Mouse (Mus musculus): Measurements from ENCODE around the gene Kdm3a.

Gene Kdm3a

GRCm38 (mm10) chr6:71569025-71569424 lies 63.8 kb downstream of the Kdm3a start:
- no peak for DNase-seq

GRCm38 (mm10) chr6:71568616-71569015 lies 64.2 kb downstream of the Kdm3a start:
- no peak for DNase-seq

- DNase-seq, result no peak
These were observed 76.0 kb downstream of the Kdm3a start for GRCm38 (mm10) chr6:71556826-71557225.

- DNase-seq, result no peak
These were observed 77.3 kb downstream of the Kdm3a start for GRCm38 (mm10) chr6:71555507-71555951.

- DNase-seq, result peak; percentile 94
These were observed 88.9 kb downstream of the Kdm3a start, which contains the start of gene Chmp3 for GRCm38 (mm10) chr6:71543686-71544499. TSS of gene Chmp3 (plus strand) at chr6:71543797.

All from right cerebral cortex, postnatal 14 days (tissue).